Mouse (Mus musculus): Measurements from ENCODE around the gene R3hdm2. TPM values are rescaled to one million over a fixed set of nuclear protein-coding genes. Genes with fewer than 3 reads are reported as not detected.
A peak's percentile ranks its signal among the peaks of the same experiment; 100 is the strongest.

R3hdm2 gene
- polyA plus RNA-seq, 1 experiment from 2014 or later = 30.4 TPM

DNA sequence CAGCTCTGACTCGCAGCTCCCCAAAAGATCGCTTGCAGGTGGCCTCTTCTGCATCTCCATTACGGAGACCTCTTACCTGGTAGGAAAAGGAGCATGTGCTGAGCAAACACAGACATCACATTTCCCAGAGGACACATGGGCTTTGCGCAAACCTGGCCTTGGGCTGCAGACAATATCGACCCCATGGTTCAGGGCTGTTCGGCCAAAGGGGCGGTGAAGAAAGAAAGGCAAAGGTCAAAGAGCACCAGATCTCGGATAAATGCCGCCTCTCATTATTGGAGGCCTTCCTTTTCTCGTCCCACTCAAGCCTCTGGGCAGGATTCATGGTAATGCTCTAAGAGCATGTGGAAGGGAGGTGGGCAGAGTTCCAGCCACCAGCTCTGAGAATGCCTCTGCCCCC is 24.8 kb upstream of the R3hdm2 start:
- no peak for ATAC-seq (ENCODE audit: extremely low read depth, insufficient number of reproducible peaks, low FRiP score, low TSS enrichment)
- H3K4me1 ChIP-seq = peaks cover 11% of the 10 kb centered on the region; the same call in 1 of the 2 replicates
- no peak overlapping the region for H3K9ac ChIP-seq
- H3K4me3 ChIP-seq = no peak overlapping the region
- no peaks in the 10 kb centered on the region for H3K36me3 ChIP-seq
- no peaks in the 10 kb centered on the region for H3K9me3 ChIP-seq
- H3K4me2 ChIP-seq = no peak overlapping the region
- no peak overlapping the region for H3K27ac ChIP-seq (replicated peaks)
- WGBS = 72% methylated on average over 10 of the region's 10 CpGs
- peaks cover 35% of the 10 kb centered on the region for H3K27me3 ChIP-seq (replicated peaks)

DNA sequence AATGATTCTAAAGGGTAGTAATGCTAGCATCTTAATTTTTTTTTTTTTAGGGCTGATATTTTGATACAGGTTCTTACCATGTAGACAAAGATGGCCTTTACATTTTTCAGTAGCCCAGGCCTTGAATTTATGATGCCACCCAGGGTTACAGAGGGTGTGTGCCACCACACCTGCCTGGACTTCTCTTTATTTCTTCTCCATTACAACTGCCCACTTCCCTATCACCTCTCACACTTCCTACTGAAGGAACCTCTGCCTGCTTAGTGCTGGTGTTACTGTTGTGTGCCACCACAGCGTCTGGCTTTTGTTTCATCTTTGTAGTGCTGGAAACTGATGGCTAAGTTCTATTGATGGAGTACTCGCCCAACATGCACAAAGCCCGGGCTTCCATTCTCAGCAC is 19.4 kb upstream of the R3hdm2 start:
- H3K4me2 ChIP-seq = no peak overlapping the region
- ATAC-seq (ENCODE audit: extremely low read depth, insufficient number of reproducible peaks, low FRiP score, low TSS enrichment) = no peak
- no peaks in the 10 kb centered on the region for H3K36me3 ChIP-seq
- WGBS = 76% methylated on average over 3 of the region's 3 CpGs
- no peaks in the 10 kb centered on the region for H3K9me3 ChIP-seq
- peaks cover 8% of the 10 kb centered on the region; the same call in 1 of the 2 replicates for H3K27me3 ChIP-seq (replicated peaks)
- H3K9ac ChIP-seq = no peak overlapping the region
- no peak overlapping the region for H3K4me3 ChIP-seq
- H3K27ac ChIP-seq (replicated peaks) = no peak overlapping the region
- no peaks in the 10 kb centered on the region for H3K4me1 ChIP-seq

DNA sequence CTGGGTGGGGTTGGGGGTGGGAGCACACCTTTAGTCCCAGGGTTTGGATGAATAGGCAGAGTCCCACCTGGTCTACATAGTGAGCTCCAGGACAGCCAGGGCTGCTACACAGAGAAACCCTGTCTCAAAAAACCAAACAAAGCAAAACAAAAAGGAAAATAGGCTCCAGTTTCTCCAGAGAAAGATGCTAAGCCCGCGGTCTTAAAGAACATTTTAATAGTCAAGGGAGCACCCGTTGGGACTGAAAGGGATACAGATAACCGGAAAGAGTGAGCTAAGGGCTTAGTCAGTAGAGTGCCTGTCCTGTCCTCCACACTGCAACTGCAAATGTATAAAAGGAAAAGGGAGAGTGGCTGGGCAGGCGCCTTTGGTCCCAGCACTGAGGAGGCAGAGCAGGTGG is 13.0 kb upstream of the R3hdm2 start:
- H3K4me1 ChIP-seq = no peaks in the 10 kb centered on the region
- no peak overlapping the region for H3K9ac ChIP-seq
- no peak overlapping the region for H3K4me2 ChIP-seq
- no peaks in the 10 kb centered on the region for H3K9me3 ChIP-seq
- no peaks in the 10 kb centered on the region for H3K36me3 ChIP-seq
- H3K27ac ChIP-seq (replicated peaks) = no peak overlapping the region
- H3K27me3 ChIP-seq (replicated peaks) = peaks cover 5% of the 10 kb centered on the region; the same call in 1 of the 2 replicates
- no peak overlapping the region for H3K4me3 ChIP-seq
- ATAC-seq (ENCODE audit: extremely low read depth, insufficient number of reproducible peaks, low FRiP score, low TSS enrichment) = no peak
- 65% methylated on average over 5 of the region's 5 CpGs for WGBS

DNA sequence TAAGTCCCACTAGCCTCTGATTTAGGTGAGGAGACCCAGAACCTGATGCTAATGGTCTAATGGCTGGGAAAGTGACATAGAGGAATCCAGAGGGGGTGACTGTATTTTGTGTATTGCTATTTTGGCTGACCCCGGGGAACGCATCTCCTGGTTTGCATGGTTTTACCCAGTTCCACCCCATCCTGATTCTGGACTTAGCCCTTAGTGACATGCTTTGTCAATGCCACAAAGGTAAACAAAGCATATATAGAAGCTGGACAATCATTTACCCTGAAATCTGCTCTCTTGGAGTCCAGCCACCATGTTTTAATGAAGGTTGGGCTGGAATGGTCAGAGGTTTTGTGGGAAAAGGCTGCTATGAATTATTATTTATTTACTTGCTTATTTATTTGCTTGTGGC is 11.9 kb upstream of the R3hdm2 start:
- ATAC-seq (ENCODE audit: extremely low read depth, insufficient number of reproducible peaks, low FRiP score, low TSS enrichment) = no peak
- H3K27me3 ChIP-seq (replicated peaks) = peaks cover 5% of the 10 kb centered on the region; the same call in 1 of the 2 replicates
- H3K27ac ChIP-seq (replicated peaks) = no peak overlapping the region
- no peaks in the 10 kb centered on the region for H3K4me1 ChIP-seq
- H3K9me3 ChIP-seq = no peaks in the 10 kb centered on the region
- H3K9ac ChIP-seq = no peak overlapping the region
- no peaks in the 10 kb centered on the region for H3K36me3 ChIP-seq
- H3K4me2 ChIP-seq = no peak overlapping the region
- WGBS = 77% methylated on average over 2 of the region's 2 CpGs
- H3K4me3 ChIP-seq = no peak overlapping the region

DNA sequence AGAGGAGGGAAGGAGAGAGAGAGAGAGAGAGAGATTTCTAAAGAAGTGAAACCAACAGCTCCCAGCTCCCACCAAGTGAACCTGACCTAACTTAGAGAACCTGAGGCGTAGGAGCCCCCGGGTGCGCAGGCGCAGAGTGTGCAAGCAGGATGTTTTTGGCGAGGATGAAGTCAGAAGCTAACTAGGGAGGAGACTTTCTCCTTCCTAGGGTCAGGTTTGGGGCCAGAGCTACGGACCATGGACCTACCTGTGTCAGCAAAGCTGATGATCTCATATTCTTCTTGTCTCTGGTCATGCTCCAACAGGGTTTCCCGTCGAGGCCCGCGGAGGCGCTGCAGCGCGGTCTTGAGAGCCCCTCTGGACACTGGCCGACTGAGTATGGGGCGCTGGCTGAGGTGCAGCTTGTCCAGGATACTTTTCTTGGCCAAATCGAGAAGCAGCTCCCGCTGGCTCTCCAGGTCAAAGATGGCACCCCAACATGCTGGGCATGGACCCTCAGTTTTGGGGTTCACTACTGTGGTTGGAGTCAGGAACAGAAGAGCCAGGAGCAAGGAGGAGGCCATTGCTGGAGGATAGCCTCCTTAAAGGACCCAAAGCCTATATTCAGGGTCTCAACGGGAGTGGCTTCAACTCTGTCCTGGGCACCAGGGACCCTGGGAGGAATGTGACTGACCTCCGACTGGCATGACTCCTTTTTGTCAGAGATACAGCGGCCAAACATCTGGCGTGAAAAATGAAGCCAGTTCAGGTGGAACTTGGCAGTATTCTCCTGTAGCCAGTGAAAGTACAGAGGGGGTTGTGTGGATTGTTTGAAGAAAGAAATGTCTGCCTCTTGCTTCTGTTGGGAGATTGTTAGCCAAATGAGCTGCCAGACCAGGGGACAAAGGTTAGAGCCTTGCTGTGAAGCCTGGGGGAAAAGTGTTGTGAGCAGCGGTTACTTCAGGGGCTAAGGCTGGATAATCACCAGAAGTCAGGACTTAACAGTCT is 10.0 kb upstream of the R3hdm2 start, which contains the start of gene Inhbc:
Inhbc (minus strand) TSS at position 598 of the 987 bp plus-strand sequence.
- no peak within 1 kb of the TSS for H3K4me2 ChIP-seq
- no peaks in the 10 kb centered on the region for H3K9me3 ChIP-seq
- H3K9ac ChIP-seq = no peak within 1 kb of the TSS
- no peak for ATAC-seq (ENCODE audit: extremely low read depth, insufficient number of reproducible peaks, low FRiP score, low TSS enrichment)
- H3K27ac ChIP-seq (replicated peaks) = no peak within 1 kb of the TSS
- no peak within 1 kb of the TSS for H3K4me3 ChIP-seq
- no peaks in the 10 kb centered on the region for H3K36me3 ChIP-seq
- peaks cover 5% of the 10 kb centered on the region; the same call in 1 of the 2 replicates for H3K27me3 ChIP-seq (replicated peaks)
- 64% methylated on average over 22 of the region's 22 CpGs for WGBS
- H3K4me1 ChIP-seq = no peaks in the 10 kb centered on the region

DNA sequence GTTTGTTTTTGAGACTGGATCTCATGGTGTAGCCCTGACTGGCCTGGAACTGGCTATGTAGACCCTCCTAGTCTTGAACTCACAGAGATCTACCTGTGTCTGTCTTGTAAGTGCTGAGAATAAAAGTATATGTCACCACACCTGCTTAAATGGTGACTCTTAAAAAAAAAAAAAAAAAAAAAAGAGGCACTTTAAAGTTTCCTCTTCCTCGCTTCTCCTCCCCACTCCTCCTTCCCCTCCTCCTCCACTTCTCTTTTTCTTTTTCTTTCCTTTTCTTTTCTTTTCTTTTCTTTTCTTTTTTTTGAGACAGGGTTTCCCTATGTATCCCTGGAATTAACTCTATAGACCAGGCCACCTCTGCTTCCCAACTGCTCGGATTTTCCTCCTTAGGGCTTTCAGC is 9.1 kb upstream of the R3hdm2 start:
- no peak overlapping the region for H3K4me3 ChIP-seq
- peaks cover 5% of the 10 kb centered on the region; the same call in 1 of the 2 replicates for H3K27me3 ChIP-seq (replicated peaks)
- H3K4me2 ChIP-seq = no peak overlapping the region
- H3K27ac ChIP-seq (replicated peaks) = no peak overlapping the region
- 75% methylated on average over 2 of the region's 2 CpGs for WGBS
- no peaks in the 10 kb centered on the region for H3K4me1 ChIP-seq
- H3K36me3 ChIP-seq = no peaks in the 10 kb centered on the region
- 0 out of 2 replicates have a peak, but pooled peaks cover under 1% of the 10 kb centered on the region for H3K9me3 ChIP-seq
- no peak overlapping the region for H3K9ac ChIP-seq
- no peak for ATAC-seq (ENCODE audit: extremely low read depth, insufficient number of reproducible peaks, low FRiP score, low TSS enrichment)

DNA sequence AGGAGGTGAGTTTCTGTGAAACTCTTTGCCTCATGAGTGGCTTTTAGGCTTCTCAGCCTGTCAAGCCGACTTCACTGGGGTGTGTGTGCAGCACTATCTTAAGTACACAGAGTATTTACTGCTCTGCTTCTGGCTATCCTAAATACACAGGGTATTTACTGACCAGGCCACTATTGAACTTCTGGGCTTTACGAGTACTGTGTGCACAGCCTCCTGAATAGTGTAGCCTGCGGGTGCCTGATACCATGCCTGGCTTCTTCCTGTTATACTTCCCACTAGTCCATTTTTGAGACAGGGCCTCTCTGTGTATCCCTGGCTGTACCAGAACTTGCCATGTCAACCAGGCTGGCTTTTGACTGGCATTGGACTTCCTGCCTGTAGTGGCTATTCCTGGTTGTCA is 2.4 kb upstream of the R3hdm2 start:
- H3K4me3 ChIP-seq = no peak overlapping the region
- 60% methylated on average over 3 of the region's 3 CpGs for WGBS
- H3K36me3 ChIP-seq = no peaks in the 10 kb centered on the region
- H3K27ac ChIP-seq (replicated peaks) = no peak overlapping the region
- peaks cover 13% of the 10 kb centered on the region for H3K4me1 ChIP-seq
- H3K4me2 ChIP-seq = no peak overlapping the region
- no peaks in the 10 kb centered on the region for H3K27me3 ChIP-seq (replicated peaks)
- H3K9me3 ChIP-seq = 0 out of 2 replicates have a peak, but pooled peaks cover 3% of the 10 kb centered on the region
- ATAC-seq (ENCODE audit: extremely low read depth, insufficient number of reproducible peaks, low FRiP score, low TSS enrichment) = no peak
- H3K9ac ChIP-seq = no peak overlapping the region

DNA sequence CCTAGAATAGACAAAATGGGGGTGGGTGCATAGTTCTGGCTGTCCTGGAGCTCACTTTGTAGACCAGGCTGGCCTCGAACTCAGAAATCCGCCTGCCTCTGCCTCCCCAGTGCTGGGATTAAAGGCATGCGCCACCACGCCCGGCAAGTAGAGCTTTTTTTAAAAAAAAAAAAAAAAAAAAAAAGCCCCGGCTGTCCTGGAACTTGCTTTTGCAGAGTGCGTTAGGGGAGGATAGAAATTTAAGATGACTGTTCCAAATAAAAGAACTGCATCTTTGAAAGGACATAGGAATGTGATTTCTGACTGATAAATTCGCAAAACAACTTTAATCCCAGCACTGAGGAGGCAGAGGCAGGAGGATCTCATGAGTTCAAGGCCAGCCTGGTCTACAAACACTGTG is 473 bp upstream of the R3hdm2 start:
- 0 out of 2 replicates have a peak, but pooled peaks cover 3% of the 10 kb centered on the region for H3K9me3 ChIP-seq
- 86% methylated on average over 8 of the region's 8 CpGs for WGBS
- peak overlapping the region; percentile 73 for H3K4me3 ChIP-seq
- no peaks in the 10 kb centered on the region for H3K27me3 ChIP-seq (replicated peaks)
- H3K27ac ChIP-seq (replicated peaks) = peak overlapping the region; percentile 98
- H3K9ac ChIP-seq = peak overlapping the region; percentile 95
- H3K4me2 ChIP-seq = peak overlapping the region; percentile 70
- no peak for ATAC-seq (ENCODE audit: extremely low read depth, insufficient number of reproducible peaks, low FRiP score, low TSS enrichment)
- no peaks in the 10 kb centered on the region for H3K36me3 ChIP-seq
- peaks cover 26% of the 10 kb centered on the region for H3K4me1 ChIP-seq

DNA sequence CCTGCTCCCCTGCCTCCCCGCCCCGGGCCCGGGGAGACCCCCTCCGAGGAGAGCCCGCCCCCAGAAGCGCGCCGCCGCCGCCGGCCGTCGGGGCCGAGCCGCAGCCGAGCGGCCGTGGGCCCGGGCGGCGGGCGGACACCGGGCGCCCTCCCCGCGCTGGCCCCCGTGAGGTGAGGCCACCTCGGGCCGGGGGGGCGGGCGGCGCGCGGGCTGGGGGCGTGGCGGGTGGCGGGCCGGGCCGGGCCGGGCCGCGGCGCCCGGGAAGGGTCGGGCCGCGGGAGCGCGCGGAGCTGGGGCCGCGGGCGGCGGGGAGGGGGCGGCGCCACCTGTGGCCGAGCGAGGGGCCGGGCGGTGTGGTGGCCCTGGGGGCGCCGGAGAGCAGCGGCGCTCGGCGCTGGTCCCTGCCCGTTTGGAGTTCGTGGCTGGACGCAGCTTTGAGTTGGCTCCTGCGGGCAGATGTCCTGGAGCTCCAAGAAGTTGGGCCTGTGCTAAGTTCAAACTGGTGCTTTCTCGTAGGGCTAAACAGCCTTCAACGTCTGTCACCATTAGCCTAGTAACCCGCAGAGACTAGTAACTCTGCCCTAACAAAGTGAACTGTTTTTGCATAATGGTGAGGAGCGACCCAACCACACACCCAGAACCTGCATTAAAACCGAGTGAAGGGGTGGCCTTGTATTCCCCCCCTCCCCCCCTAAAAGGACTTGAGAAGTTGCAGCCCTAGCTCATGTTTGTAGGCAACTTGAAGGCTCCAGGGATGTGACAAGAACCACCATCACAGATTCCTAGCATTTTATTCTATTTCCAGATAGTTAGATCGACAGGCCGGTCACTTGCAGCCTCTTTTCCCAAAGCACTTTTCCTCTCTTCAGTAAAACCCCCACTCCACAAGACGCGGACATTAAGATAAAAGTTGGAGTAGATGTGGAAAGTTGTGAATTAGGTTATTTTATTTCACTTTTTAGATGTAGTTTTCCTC is 928 bp downstream of the R3hdm2 start:
- Histone ChIP-seq H3K4me3 (peak overlapping the region; percentile 73), H3K27ac (replicated peaks) (peak overlapping the region; percentile 98), H3K4me2 (peak overlapping the region; percentile 81), H3K4me1 (peaks cover 38% of the 10 kb centered on the region), H3K9me3 (0 out of 2 replicates have a peak, but pooled peaks cover 2% of the 10 kb centered on the region), H3K27me3 (replicated peaks) (no peaks in the 10 kb centered on the region), H3K36me3 (no peaks in the 10 kb centered on the region), H3K9ac (peak overlapping the region; percentile 95)
- under 1% methylated on average over 18 of the region's 79 CpGs for WGBS
- peak; percentile 84 for ATAC-seq (ENCODE audit: extremely low read depth, insufficient number of reproducible peaks, low FRiP score, low TSS enrichment)

DNA sequence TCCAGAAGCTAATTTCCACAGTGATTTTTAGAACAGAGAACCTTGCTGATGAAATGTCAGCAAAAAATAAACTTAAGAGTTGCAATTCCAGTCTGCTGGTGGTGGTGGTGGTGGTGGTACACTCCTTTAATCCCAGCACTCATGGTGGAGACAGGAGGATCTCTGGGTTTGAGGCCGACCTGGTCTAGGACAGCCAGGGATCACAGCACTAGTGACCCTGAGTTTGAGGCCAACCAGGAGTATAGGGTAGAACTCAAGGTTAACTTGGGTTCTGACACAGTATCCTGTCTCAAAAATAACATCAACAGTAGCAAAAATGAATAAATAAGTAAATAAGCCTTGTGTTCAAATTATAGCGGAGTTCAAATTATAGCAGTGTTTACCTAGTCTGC is 1.6 kb downstream of the R3hdm2 start:
- peak overlapping the region; percentile 98 for H3K27ac ChIP-seq (replicated peaks)
- 52% methylated on average over 2 of the region's 2 CpGs for WGBS
- H3K36me3 ChIP-seq = no peaks in the 10 kb centered on the region
- H3K4me3 ChIP-seq = peak overlapping the region; percentile 73
- peak overlapping the region; percentile 81 for H3K4me2 ChIP-seq
- peaks cover 43% of the 10 kb centered on the region for H3K4me1 ChIP-seq
- no peaks in the 10 kb centered on the region for H3K9me3 ChIP-seq
- ATAC-seq (ENCODE audit: extremely low read depth, insufficient number of reproducible peaks, low FRiP score, low TSS enrichment) = no peak
- H3K9ac ChIP-seq = peak overlapping the region; percentile 95
- H3K27me3 ChIP-seq (replicated peaks) = no peaks in the 10 kb centered on the region

DNA sequence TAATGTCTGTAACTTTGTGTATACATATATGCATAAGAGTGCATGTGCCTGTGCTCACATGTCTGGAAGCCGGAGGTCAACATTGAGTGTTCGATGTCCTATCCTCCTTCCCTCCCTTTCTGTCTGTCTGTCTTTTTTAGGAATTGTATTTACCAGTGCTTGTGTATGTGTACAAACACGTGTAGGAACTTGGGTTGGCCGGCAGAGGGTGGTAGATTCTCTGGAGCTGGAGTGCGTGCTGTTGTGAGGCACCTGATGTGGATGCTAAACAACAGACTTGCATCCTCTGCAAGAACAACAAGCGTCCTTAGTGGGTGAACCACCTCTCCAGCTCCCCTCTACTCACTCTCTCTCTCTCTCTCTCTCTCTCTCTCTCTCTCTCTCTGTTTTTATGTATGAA is 11.6 kb downstream of the R3hdm2 start:
- WGBS = 76% methylated on average over 6 of the region's 6 CpGs
- Histone ChIP-seq H3K4me1 (peaks cover 5% of the 10 kb centered on the region), H3K27me3 (replicated peaks) (no peaks in the 10 kb centered on the region), H3K27ac (replicated peaks) (no peak overlapping the region), H3K4me2 (no peak overlapping the region), H3K9me3 (no peaks in the 10 kb centered on the region), H3K4me3 (no peak overlapping the region), H3K9ac (no peak overlapping the region), H3K36me3 (peaks cover 53% of the 10 kb centered on the region)
- no peak for ATAC-seq (ENCODE audit: extremely low read depth, insufficient number of reproducible peaks, low FRiP score, low TSS enrichment)

All from heart, embryonic 13.5 days (tissue).